Mouse (Mus musculus) layer of hippocampus, adult 9-10 months (tissue): ENCODE measurements around the gene Rps29.
"Not testable (repeated sequence)": the region's sequence is repeated elsewhere in the genome, so short reads cannot be mapped to it uniquely, and the experiment has no call there.

Source experiments
- DNase-seq: peaks from one replicate; pipeline ENCODE4 v3.0.0; 2022; ENCODE audit warnings: low spot score

Rps29 gene

GRCm38 (mm10) chr12:69177526-69177925, 18.5 kb upstream of the Rps29 start:
- DNase-seq = no peak

GRCm38 (mm10) chr12:69175975-69176374, 17.0 kb upstream of the Rps29 start:
- no peak for DNase-seq

- no peak for DNase-seq
Observed at GRCm38 (mm10) chr12:69171307-69171706, 12.3 kb upstream of the Rps29 start.

- peak; percentile 95 for DNase-seq
Observed at GRCm38 (mm10) chr12:69168461-69169106, 9.6 kb upstream of the Rps29 start, which contains the start of gene Lrr1. Gene Lrr1, plus strand, starts transcription at chr12:69168814.

GRCm38 (mm10) chr12:69167656-69168460, 8.9 kb upstream of the Rps29 start:
- no peak for DNase-seq

- DNase-seq = not testable (repeated sequence)
Observed at GRCm38 (mm10) chr12:69166861-69167581, 8.0 kb upstream of the Rps29 start.

GRCm38 (mm10) chr12:69164904-69165303, 5.9 kb upstream of the Rps29 start:
- DNase-seq = no peak

- DNase-seq = not testable (repeated sequence)
Observed at GRCm38 (mm10) chr12:69163586-69163985, 4.6 kb upstream of the Rps29 start.

- DNase-seq = not testable (repeated sequence)
Observed at GRCm38 (mm10) chr12:69160677-69161076, 1.7 kb upstream of the Rps29 start.

GRCm38 (mm10) chr12:69159578-69159940, 573 bp upstream of the Rps29 start:
- peak; percentile 54 for DNase-seq

GRCm38 (mm10) chr12:69158366-69158764, 621 bp downstream of the Rps29 start:
- no peak for DNase-seq

GRCm38 (mm10) chr12:69157107-69157506, 1.9 kb downstream of the Rps29 start:
- DNase-seq = no peak

GRCm38 (mm10) chr12:69156436-69156835, 2.5 kb downstream of the Rps29 start:
- DNase-seq = no peak

- DNase-seq = no peak
Observed at GRCm38 (mm10) chr12:69155923-69156322, 3.1 kb downstream of the Rps29 start.

- DNase-seq = no peak
Observed at GRCm38 (mm10) chr12:69150049-69150448, 8.9 kb downstream of the Rps29 start.

GRCm38 (mm10) chr12:69147166-69147735, 11.7 kb downstream of the Rps29 start:
- DNase-seq = no peak

- DNase-seq = no peak
Observed at GRCm38 (mm10) chr12:69143460-69143859, 15.5 kb downstream of the Rps29 start.

- no peak for DNase-seq
Observed at GRCm38 (mm10) chr12:69139841-69140240, 19.1 kb downstream of the Rps29 start.

- DNase-seq = no peak
Observed at GRCm38 (mm10) chr12:69139201-69139600, 19.8 kb downstream of the Rps29 start.

GRCm38 (mm10) chr12:69131981-69132380, 27.0 kb downstream of the Rps29 start:
- DNase-seq = peak; percentile 13

GRCm38 (mm10) chr12:69131267-69131666, 27.7 kb downstream of the Rps29 start:
- DNase-seq = no peak

- DNase-seq = no peak
Observed at GRCm38 (mm10) chr12:69130486-69130885, 28.5 kb downstream of the Rps29 start.
